Mouse (Mus musculus) E14TG2a.4 (cell line): Measurements from ENCODE around the gene Tex50.

Experiments
- CTCF ChIP-seq: conservative IDR thresholded peaks from 2 replicates; pipeline ENCODE4 v1.5.1; 2014; ENCODE audit warnings: low read length
- POU5F1 ChIP-seq: IDR thresholded peaks from 2 replicates; pipeline ENCODE4 v1.6.1; 2014; ENCODE audit warnings: low read length, borderline replicate concordance

- TF ChIP-seq CTCF (peak; percentile 46), POU5F1 (no peak)
Observed at GRCm38 (mm10) chr1:161140026-161140762, 18.9 kb downstream of the Tex50 start.
